Mouse (Mus musculus) MEL (cell line): ENCODE measurements around the gene Tlx3.

Source experiments
- CTCF ChIP-seq, 3 experiments: IDR thresholded peaks in 2 of 3; conservative IDR thresholded peaks in 1 of 3; 2 replicates each; pipeline ENCODE4 v1.5.1; 2011 to 2012; ENCODE audit warnings: low read length in 3 of 3, low read depth in 2 of 3, mild to moderate bottlenecking in 2 of 3, improper control_type of control experiment in 1 of 3, inconsistent platforms in 1 of 3, mixed read lengths in 1 of 3, moderate library complexity in 1 of 3; ENCODE audit not compliant: control insufficient read depth in 1 of 3, insufficient read depth in 1 of 3, poor library complexity in 1 of 3, severe bottlenecking in 1 of 3
- ETS1 ChIP-seq: IDR thresholded peaks from 2 replicates; pipeline ENCODE4 v1.6.1; 2012; ENCODE audit warnings: low read depth, mild to moderate bottlenecking, inconsistent platforms, low read length, improper control_type of control experiment, moderate library complexity
- NRF1 ChIP-seq: IDR thresholded peaks from 2 replicates; pipeline ENCODE4 v1.6.1; 2014; ENCODE audit warnings: low read depth, mild to moderate bottlenecking, inconsistent platforms, low read length, improper control_type of control experiment, moderate library complexity; ENCODE audit not compliant: poor library complexity, insufficient read depth, severe bottlenecking
- POLR2A ChIP-seq, 2 experiments: IDR thresholded peaks; 2 replicates each; pipeline ENCODE4 v1.6.1; 2011 to 2012; ENCODE audit warnings: low read length in 2 of 2, mild to moderate bottlenecking in 2 of 2, control low read depth in 1 of 2, improper control_type of control experiment in 1 of 2, low read depth in 1 of 2, moderate library complexity in 1 of 2; ENCODE audit not compliant: control insufficient read depth in 1 of 2, insufficient read depth in 1 of 2, poor library complexity in 1 of 2
- USF1 ChIP-seq: IDR thresholded peaks from 2 replicates; pipeline ENCODE4 v1.6.1; 2014; ENCODE audit warnings: low read depth, mild to moderate bottlenecking, inconsistent platforms, low read length, improper control_type of control experiment, moderate library complexity
- ZKSCAN1 ChIP-seq: IDR thresholded peaks from 2 replicates; pipeline ENCODE4 v1.6.1; 2012; ENCODE audit warnings: low read depth, mild to moderate bottlenecking, inconsistent platforms, low read length, improper control_type of control experiment, moderate library complexity

GRCm38 (mm10) chr11:33204329-33204705 is 928 bp upstream of the Tlx3 start:
- TF ChIP-seq POLR2A (IDR thresholded peaks at IDR 0.05; ENCODE audit: control insufficient read depth in 1 of 2, insufficient read depth in 1 of 2, low read depth in 1 of 2, low read length in 2 of 2, poor library complexity in 1 of 2) = no peak
- TF ChIP-seq CTCF (IDR thresholded peaks at IDR 0.05 in 2 of 3, conservative IDR thresholded peaks at IDR 0.05 in 1 of 3; ENCODE audit: control insufficient read depth in 1 of 3, insufficient read depth in 1 of 3, low read depth in 2 of 3, low read length in 3 of 3, poor library complexity in 1 of 3, severe bottlenecking in 1 of 3) = no peak
- no peak for TF ChIP-seq USF1
- TF ChIP-seq ETS1 = no peak
- no peak for TF ChIP-seq ZKSCAN1
- TF ChIP-seq NRF1 = no peak
